Mouse (Mus musculus): ENCODE data around the gene Lrrc8c. TPM values are rescaled to one million over a fixed set of nuclear protein-coding genes. Genes with fewer than 3 reads are reported as not detected.

The Lrrc8c gene
- total and polyA plus RNA-seq, 2 experiments from 2014 or later: 6.9 to 11.5 TPM

- Histone ChIP-seq H3K27ac (ENCODE audit: low read depth, low read length) (no peak overlapping the region), H3K36me3 (ENCODE audit: insufficient read depth) (0 out of 2 replicates have a peak, but pooled peaks cover 3% of the 10 kb centered on the region), H3K4me1 (ENCODE audit: insufficient read depth) (no peaks in the 10 kb centered on the region), H3K4me2 (ENCODE audit: low read depth) (no peak overlapping the region), H3K9ac (no peak overlapping the region), H3K4me3 (ENCODE audit: low read depth, low read length) (no peak overlapping the region), H3K9me3 (ENCODE audit: low read length) (no peaks in the 10 kb centered on the region), H3K27me3 (ENCODE audit: insufficient read depth, low read length) (no peaks in the 10 kb centered on the region)
- no peak for TF ChIP-seq CTCF (IDR thresholded peaks at IDR 0.05; ENCODE audit: low read depth)
- ATAC-seq (no peak), DNase-seq (no peak)
- WGBS: 82% methylated on average over 1 of the region's 1 CpGs
Measured at GRCm38 (mm10) chr5:105551808-105552207, 32.6 kb downstream of the Lrrc8c start.

- no peak for TF ChIP-seq CTCF (IDR thresholded peaks at IDR 0.05; ENCODE audit: low read depth)
- Histone ChIP-seq H3K9me3 (ENCODE audit: low read length) (no peaks in the 10 kb centered on the region), H3K27ac (ENCODE audit: low read depth, low read length) (no peak overlapping the region), H3K9ac (no peak overlapping the region), H3K27me3 (ENCODE audit: insufficient read depth, low read length) (no peaks in the 10 kb centered on the region), H3K36me3 (ENCODE audit: insufficient read depth) (0 out of 2 replicates have a peak, but pooled peaks cover 3% of the 10 kb centered on the region), H3K4me3 (ENCODE audit: low read depth, low read length) (no peak overlapping the region), H3K4me1 (ENCODE audit: insufficient read depth) (no peaks in the 10 kb centered on the region), H3K4me2 (ENCODE audit: low read depth) (no peak overlapping the region)
- 94% methylated on average over 6 of the region's 6 CpGs for WGBS
- ATAC-seq (no peak), DNase-seq (no peak)
Measured at GRCm38 (mm10) chr5:105556291-105556690, 37.1 kb downstream of the Lrrc8c start.

GRCm38 (mm10) chr5:105557346-105557745 lies 38.2 kb downstream of the Lrrc8c start:
- DNase-seq: no peak
- Histone ChIP-seq H3K4me1 (ENCODE audit: insufficient read depth) (no peaks in the 10 kb centered on the region), H3K36me3 (ENCODE audit: insufficient read depth) (0 out of 2 replicates have a peak, but pooled peaks cover 3% of the 10 kb centered on the region), H3K4me3 (ENCODE audit: low read depth, low read length) (no peak overlapping the region), H3K4me2 (ENCODE audit: low read depth) (no peak overlapping the region), H3K27me3 (ENCODE audit: insufficient read depth, low read length) (no peaks in the 10 kb centered on the region), H3K9me3 (ENCODE audit: low read length) (no peaks in the 10 kb centered on the region), H3K9ac (no peak overlapping the region), H3K27ac (ENCODE audit: low read depth, low read length) (0 out of 2 replicates have a peak overlapping the region, but pooled peaks have one; percentile 50)
- no peak for ATAC-seq
- TF ChIP-seq CTCF (IDR thresholded peaks at IDR 0.05; ENCODE audit: low read depth): no peak
- WGBS: 90% methylated on average over 3 of the region's 3 CpGs

- Histone ChIP-seq H3K9me3 (ENCODE audit: low read length) (no peaks in the 10 kb centered on the region), H3K27ac (ENCODE audit: low read depth, low read length) (0 out of 2 replicates have a peak overlapping the region, but pooled peaks have one; percentile 50), H3K9ac (no peak overlapping the region), H3K4me3 (ENCODE audit: low read depth, low read length) (no peak overlapping the region), H3K4me2 (ENCODE audit: low read depth) (no peak overlapping the region), H3K4me1 (ENCODE audit: insufficient read depth) (no peaks in the 10 kb centered on the region), H3K27me3 (ENCODE audit: insufficient read depth, low read length) (no peaks in the 10 kb centered on the region), H3K36me3 (ENCODE audit: insufficient read depth) (0 out of 2 replicates have a peak, but pooled peaks cover under 1% of the 10 kb centered on the region)
- no peak for TF ChIP-seq CTCF (IDR thresholded peaks at IDR 0.05; ENCODE audit: low read depth)
- DNase-seq (peak; percentile 62), ATAC-seq (peak; percentile 91)
- WGBS: 21% methylated on average over 4 of the region's 4 CpGs
Measured at GRCm38 (mm10) chr5:105557777-105558240, 38.6 kb downstream of the Lrrc8c start.

GRCm38 (mm10) chr5:105558517-105558916 lies 39.3 kb downstream of the Lrrc8c start:
- no peaks in the 10 kb centered on the region for H3K4me1 ChIP-seq (ENCODE audit: insufficient read depth)
- H3K9me3 ChIP-seq (ENCODE audit: low read length): no peaks in the 10 kb centered on the region
- H3K4me3 ChIP-seq (ENCODE audit: low read depth, low read length): no peak overlapping the region
- WGBS: 92% methylated on average over 4 of the region's 4 CpGs
- no peaks in the 10 kb centered on the region for H3K27me3 ChIP-seq (ENCODE audit: insufficient read depth, low read length)
- DNase-seq: no peak
- H3K9ac ChIP-seq: no peak overlapping the region
- no peaks in the 10 kb centered on the region for H3K36me3 ChIP-seq (ENCODE audit: insufficient read depth)
- H3K27ac ChIP-seq (ENCODE audit: low read depth, low read length): no peak overlapping the region
- TF ChIP-seq CTCF (IDR thresholded peaks at IDR 0.05; ENCODE audit: low read depth): no peak
- no peak for ATAC-seq
- no peak overlapping the region for H3K4me2 ChIP-seq (ENCODE audit: low read depth)

- Histone ChIP-seq H3K4me2 (ENCODE audit: low read depth) (no peak overlapping the region), H3K9me3 (ENCODE audit: low read length) (no peaks in the 10 kb centered on the region), H3K9ac (no peak overlapping the region), H3K27ac (ENCODE audit: low read depth, low read length) (no peak overlapping the region), H3K4me1 (ENCODE audit: insufficient read depth) (no peaks in the 10 kb centered on the region), H3K27me3 (ENCODE audit: insufficient read depth, low read length) (no peaks in the 10 kb centered on the region), H3K4me3 (ENCODE audit: low read depth, low read length) (no peak overlapping the region), H3K36me3 (ENCODE audit: insufficient read depth) (no peaks in the 10 kb centered on the region)
- ATAC-seq: no peak
- no peak for TF ChIP-seq CTCF (IDR thresholded peaks at IDR 0.05; ENCODE audit: low read depth)
- DNase-seq: peak; percentile 18
Measured at GRCm38 (mm10) chr5:105561926-105562325, 42.7 kb downstream of the Lrrc8c start.

GRCm38 (mm10) chr5:105564761-105565160 lies 45.6 kb downstream of the Lrrc8c start:
- Histone ChIP-seq H3K36me3 (ENCODE audit: insufficient read depth) (no peaks in the 10 kb centered on the region), H3K4me3 (ENCODE audit: low read depth, low read length) (no peak overlapping the region), H3K27ac (ENCODE audit: low read depth, low read length) (no peak overlapping the region), H3K4me1 (ENCODE audit: insufficient read depth) (no peaks in the 10 kb centered on the region), H3K27me3 (ENCODE audit: insufficient read depth, low read length) (no peaks in the 10 kb centered on the region), H3K4me2 (ENCODE audit: low read depth) (no peak overlapping the region), H3K9ac (no peak overlapping the region), H3K9me3 (ENCODE audit: low read length) (no peaks in the 10 kb centered on the region)
- TF ChIP-seq CTCF (IDR thresholded peaks at IDR 0.05; ENCODE audit: low read depth): no peak
- ATAC-seq (no peak), DNase-seq (no peak)
- 87% methylated on average over 4 of the region's 4 CpGs for WGBS
